Mouse (Mus musculus): ENCODE results near the gene Gm9999. TPM values are rescaled to one million over a fixed set of nuclear protein-coding genes. Genes with fewer than 3 reads are reported as not detected.

The Gm9999 gene
- total RNA-seq, 2 experiments from 2014 or later: not detected

DNA sequence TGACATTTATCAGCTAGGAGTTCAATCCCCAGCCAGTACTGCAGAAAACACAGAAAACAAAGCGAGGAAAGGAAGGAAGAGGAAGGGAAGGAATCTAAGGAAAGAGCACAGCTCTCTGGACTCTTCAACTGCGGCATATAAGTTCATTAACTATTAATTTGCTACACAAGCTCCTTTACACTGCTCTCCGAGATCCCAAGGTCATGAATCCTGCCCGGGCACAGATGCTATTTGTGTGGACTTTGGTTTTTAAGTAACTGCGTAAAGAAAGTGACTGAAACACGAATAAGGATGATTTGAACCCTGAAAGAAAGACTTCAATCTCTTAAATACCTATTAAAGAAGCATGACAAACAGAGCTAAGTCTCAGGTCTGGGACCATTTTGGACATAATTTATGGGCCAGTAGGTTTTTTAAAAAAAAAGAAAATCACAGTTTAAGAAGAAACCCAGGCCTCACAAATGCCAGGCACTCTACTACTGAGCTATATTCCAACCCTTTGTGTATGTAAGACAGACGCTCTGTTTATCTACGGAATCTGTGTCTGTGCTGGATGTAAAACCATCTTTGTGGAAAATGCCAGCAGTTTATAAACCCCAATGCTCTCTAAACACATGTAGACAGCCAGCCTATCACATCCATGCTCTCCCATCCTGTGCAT lies 16.7 kb downstream of the Gm9999 start:
- no peak for DNase-seq (ENCODE audit: low spot score in 2 of 2)

DNA sequence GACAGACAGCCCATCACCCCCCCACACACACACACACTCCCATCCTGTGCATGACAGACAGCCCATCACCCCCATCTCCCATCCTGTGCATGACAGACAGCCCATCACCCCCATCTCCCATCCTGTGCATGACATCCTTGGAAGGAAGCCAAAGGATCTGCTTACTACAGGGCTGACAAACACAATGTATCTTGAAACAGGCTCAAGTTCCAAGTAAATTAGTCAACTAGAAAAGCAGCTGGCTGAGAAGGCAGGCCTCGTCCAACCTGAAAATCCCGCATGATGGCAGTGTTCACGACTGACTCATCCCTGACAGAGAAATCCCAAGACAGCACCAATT lies 17.2 kb downstream of the Gm9999 start:
- DNase-seq (ENCODE audit: low spot score in 2 of 2): peak; percentile 44 to 58

DNA sequence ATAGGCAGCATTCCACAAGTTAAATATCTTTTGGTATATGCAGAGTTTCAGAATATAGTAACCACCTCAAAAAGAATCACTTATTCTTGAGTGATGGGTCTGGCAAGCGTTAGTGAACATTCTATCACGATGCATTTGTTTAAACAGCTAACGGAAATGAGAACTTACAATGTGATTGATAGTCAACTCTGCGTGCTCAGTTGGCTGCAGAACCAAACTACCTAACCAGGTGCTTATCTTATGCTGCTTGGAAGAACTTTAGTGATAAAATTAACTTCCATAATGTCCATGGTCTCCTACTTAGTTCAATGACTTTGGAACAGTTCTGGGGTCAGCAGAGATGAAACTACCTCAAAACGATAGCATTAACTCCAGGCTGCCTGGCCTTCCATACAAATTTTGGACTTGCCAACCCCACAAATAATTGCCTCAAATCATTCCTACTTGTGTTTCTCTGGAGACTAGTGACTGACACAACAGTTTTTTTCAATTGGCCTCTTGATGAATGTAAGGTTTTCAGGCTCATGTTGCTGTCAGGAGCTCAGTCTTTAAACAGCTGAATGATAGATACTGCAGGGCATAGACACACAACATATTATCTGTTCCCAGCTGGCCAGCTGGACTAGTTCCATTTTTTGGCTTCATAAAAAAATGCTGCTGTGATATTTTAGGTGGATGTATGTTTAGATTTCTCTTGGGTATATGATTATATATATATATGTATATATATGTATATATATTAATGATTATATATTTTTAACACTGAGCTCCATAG lies 17.9 kb downstream of the Gm9999 start:
- DNase-seq (ENCODE audit: low spot score in 2 of 2): no peak

DNA sequence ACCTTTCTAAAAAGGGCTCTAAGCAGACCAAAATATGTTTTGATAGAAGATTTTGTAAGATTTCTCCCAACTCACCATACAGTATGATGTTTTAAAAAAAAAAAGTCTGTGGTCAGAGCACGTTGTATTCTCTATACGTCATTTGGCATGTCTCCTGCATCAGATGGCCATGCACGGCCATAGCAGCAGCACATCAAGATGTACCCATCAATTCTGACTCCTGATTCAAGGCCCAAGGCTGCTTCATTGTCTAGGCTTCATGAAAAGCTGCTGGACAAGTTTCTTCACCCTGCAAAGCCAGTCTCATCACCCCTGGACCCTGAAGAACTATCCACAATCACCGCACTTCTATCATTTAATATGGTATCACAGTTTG lies 18.5 kb downstream of the Gm9999 start:
- DNase-seq (ENCODE audit: low spot score in 2 of 2): no peak

DNA sequence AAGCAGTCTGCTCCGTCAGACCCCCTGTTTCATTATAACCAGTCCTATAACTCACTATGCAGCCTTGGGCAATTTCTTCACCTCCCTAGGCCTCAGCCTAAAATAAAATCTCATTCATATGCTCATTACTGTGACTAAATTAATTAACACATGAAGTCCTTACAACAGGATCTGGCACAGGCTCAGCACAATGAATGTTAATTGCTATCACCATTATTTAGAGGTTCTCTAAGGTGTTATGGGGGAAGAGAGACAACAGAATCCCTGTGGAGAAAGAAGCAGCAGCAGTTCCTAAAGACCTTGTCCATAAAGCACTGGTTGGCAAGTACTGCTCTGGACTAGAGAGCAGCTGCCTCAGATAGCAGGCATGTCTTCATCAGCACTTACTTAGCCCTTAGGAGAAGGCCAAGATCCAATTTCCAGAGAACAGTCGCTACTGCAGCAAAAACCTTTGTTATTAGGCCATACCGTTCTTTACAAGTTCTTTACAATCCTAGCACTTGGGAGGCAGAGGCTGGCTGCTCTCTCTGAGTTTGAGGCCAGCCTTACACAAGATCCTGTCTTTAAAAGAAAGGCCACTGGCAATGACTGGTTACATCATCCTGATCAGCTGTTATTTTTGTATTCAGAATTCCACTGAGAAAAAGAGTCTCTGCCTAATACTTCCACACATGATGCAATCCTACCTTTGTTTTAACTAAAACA lies 20.2 kb downstream of the Gm9999 start:
- no peak for DNase-seq (ENCODE audit: low spot score in 2 of 2)

DNA sequence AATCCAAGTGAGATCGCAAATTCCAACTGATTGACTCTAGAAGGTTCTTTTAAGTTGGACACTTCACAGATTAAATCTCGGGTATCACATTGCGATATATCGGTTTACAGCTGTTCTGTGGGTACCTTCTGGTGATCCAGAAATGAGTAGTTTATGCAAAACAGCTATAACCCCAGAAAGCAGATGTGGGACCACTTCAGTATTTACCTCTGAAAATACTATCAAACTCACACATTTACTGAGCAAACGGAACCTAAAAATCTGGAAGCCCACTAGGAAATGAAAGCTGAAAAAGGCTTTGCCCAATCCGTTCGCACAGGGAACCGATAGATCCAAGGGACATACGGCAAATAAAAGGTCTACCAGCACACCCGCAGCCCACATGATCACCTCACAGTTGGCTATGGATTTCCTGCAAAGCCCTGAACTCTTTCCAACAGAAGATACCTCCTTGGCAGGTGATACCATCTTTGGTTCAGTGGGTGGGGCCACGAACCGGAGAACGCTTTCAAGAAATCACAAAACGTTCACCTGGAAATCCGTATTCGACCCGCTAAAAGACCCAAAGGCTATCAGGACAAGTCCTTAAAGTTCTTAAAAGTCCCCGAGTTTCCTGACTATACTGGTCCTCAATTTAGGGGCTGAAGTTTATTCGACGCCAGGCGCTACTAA lies 23.9 kb downstream of the Gm9999 start:
- DNase-seq (ENCODE audit: low spot score in 2 of 2): no peak

DNA sequence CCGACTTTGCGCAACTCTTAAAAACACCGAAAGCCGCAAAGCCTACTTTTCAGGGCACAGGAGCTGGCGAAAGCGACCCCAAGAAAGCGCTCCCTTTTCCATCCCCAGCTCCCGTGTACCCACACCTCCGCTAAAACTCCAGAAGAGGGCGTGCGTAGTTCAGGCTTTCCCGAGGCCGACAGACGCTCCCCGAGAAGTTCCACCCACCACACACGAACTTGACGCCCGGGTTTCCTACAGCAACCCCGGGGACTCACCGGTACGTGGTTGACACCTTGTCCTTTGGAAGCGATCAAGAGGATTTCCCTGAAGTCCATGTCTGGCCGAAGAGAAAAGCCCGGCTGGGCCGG lies 24.4 kb downstream of the Gm9999 start:
- no peak for DNase-seq (ENCODE audit: low spot score in 2 of 2)

DNA sequence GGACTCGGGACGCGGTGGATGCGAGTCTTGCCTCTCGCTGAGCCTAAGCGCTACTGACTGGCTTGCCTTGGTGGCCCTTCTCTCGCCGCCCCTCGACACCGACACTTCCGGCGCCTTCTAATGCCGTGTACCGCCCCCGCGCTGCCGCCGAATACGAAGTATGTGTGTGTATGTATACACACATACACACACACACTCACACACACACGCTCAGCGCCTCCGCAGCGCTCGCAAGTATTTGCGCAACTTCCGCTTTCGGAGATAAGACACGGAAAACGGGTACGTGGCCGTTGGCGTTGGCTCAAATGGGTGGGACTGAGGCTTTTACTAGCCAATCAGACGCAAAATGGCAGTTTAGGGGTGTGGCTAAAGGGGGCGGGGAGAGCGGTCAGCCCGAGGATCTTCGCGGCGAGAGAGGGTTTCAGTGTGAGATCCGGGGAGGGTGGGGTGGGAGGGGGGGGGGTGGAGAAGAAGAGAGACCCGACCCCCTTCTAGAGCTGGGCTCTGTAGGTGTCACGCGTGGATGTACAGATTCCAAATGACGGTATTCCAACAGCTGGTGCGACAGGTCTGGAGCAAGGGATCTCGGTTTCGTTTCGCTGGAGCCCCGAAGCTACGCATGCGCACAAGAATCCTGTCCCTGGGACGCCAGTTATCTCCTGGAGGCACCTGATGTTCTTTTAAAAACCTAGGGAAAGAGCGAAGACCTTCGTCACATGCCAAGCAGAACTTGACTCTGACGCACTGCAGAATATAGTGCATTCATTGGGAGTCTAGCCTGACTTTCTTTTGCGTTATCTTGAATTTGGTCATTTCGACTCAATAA lies 25.0 kb downstream of the Gm9999 start, which contains the start of gene Spty2d1:
Gene Spty2d1, minus strand, starts transcription at position 244 of the 826 bp plus-strand sequence.
- DNase-seq (ENCODE audit: low spot score in 2 of 2): peak; percentile 98 to 100

DNA sequence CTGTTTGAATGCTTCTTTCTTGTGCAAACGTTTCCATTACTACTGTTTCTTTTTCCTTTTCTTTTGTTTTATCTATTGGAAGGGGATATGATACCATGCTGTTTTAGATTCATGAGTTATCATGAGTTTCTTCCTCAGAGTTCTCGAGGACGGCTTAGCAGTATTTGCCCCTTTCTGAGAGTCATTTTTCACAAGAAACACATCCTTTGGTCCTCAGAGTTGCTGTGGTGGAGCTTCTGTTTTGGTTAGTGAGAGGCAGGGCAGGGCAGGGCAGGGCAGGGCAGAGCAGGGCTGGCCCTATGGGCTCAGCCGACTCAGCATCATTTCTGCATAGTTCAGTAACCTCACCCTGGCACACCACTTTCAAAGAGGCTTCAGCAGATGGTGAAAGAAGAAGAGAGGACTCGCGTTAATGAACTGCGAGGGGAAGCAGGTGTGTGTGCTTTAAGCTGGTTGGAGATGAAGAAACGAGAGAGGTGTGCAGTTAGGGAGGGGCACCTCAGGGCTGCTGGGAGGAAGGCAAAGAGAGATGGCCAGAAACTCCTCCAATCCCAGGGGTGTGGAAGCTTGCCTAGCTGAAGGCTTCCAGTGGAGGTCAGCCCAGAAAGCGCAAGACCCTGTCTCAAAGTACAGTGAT lies 29.9 kb downstream of the Gm9999 start:
- DNase-seq (ENCODE audit: low spot score in 2 of 2): no peak

DNA sequence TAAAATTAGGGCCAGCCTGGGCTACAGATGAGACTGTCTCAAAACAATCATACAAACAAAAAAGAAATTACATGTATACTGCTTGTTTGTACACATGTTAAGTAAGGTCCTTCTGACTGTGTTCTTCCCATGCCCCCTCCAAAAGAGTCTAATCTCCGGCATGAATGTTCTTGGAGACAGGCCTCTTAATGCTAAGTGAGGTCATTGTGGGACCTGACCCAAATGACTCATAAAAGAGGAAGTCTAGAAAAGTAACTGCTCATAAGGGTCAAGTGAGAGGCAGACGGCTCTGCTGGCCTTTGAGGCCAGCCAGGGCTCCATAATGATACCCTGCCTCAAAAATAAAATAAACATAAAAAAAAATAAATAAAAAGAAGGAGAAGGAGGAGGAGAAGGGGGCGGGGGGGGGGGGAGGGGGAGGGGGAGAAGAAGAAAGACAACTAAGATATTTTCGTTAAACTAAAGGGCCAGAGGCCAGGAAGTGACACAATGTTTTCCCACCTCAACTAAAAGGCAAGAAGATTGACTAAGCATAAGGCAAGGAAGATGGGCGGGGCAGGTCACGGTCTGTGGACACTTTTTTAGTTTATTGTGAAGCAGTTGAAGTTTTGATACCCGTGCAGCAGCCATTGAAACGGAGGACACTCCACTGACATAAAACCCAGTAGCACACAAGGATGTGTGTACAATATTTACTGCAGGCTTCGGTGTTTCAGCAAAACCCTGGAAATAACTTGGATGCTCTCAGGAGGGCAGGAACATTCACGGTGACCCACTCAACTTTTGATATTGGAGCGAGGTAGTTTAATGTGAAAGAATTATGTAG lies 31.4 kb downstream of the Gm9999 start:
- no peak for DNase-seq (ENCODE audit: low spot score in 2 of 2)

DNA sequence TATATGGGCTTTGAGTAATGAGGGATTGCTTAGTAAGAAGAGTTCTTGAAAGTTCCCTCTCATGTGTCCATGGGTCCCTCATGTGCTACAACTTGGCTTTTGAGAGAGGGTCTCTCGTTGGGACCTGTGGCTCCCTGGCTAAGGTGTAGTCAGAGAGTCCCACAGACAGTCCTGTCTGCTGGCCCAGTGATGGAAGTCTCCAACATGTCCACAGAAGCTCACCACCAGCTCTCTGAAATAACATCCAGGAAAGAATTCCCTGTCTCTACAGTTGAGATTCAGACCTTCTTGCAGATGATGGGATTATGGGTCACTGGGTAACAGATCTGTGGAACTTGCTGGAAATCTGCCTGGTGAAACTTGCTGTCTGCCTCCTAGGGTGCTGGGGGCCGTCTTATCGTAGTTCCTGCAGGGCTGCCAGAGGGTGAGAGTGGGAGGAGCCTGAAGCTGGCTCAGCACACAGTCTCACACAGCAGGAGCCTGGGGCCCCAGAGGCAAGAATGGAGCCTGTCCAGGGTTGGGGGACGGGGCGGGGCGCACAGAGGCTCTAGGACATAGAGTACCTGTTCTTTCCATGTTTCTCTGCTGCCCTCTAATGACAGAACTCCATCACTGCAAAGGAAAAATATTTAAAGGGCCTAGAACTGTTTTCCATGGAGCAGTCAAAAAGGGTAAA lies 32.1 kb downstream of the Gm9999 start:
- DNase-seq (ENCODE audit: low spot score in 2 of 2): peak in 1 of 2 experiments; percentile 88

DNA sequence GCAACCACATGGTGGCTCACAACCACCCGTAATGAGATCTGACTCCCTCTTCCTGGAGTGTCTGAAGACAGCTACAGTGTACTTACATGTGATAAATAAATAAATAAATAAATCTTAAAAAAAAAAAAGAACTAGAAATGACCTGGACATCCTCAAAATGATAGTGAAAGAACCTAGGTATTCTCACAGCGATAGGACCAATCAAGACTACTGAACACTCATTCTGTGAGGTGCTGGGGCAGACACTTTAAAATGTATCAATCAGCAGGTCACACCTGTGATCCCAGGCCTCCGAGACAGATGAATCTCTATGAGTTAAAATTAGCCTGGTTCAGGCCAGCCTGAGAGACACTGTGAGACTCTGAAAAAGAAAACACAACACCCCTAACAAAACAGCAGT lies 33.2 kb downstream of the Gm9999 start:
- DNase-seq (ENCODE audit: low spot score in 2 of 2): no peak

DNA sequence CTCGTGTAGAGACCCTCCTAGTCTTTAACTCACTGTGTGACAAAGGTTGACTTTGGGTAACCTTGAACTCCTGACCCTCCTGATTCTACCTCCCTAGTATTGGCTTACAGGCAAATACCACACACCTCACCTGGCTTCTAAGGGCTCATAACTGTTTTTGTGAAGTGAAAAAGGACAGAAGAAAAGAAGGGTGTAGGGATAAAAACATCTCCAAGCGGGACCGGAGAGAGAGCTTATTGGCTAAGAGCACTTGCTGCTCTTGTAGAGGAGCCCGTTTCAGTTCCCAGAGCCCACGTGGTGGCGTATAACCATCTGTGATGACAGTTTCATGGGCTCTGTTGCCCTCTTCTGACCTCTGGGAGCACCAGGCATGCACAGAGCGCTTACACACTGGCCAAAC lies 33.8 kb downstream of the Gm9999 start:
- DNase-seq (ENCODE audit: low spot score in 2 of 2): no peak

DNA sequence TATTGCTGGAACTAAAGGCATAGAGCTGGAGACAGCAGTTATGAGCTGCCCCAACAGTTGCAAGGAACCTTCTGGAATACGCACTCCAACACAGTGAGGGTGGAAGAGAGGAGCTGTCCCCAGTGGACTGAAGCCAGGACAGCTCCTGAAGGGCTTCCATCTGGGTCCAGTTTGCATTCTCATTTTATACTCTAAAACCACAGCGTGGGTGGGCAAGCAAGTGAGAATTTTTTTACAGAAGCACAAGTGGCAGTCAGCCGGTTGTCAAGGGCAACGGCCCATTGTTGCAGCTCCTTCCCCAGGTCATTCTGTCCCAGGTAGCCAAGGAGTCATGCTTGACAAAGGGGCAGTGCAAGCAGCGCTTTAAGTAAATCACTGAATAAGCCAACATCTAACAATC lies 36.3 kb downstream of the Gm9999 start:
- peak; percentile 53 to 70 for DNase-seq (ENCODE audit: low spot score in 2 of 2)

DNA sequence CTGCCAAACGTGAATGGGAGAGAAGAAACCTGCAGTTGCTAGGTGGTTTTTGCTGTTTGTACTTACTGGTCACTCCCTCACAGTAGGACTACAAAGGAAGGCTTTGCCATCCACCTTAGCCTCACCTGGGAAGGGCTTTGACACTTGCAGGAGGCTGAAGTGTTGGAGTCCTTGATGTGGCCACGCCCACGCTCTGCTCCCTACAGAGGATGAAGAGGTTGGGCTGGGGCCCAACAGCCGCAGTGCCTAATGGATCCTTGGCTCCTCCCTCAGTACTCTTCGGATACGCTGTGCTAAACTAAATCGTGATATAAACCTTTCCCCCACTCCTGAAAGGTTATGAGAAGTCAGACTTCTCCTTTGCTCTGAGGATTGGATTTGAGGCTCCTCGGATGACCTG lies 37.6 kb downstream of the Gm9999 start:
- DNase-seq (ENCODE audit: low spot score in 2 of 2): no peak

DNA sequence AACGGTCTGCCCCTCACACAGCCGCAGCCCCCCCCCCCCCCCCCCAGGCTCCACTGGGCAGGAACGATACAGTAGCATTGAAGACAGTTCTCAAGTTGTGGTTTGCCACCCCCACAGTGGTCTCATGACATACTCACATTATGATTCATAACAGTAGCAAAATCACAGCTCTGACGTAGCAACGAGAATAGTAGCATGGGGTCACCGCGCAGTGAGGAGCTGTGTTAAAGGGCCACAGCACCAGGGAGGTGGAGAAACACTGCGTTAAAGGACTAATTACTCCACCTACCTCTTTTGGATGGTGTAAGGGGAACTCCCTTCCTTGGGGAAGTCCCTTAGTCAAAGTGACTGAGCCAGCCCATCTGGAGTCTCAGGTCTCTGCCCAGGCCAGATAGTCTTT lies 39.1 kb downstream of the Gm9999 start:
- no peak for DNase-seq (ENCODE audit: low spot score in 2 of 2)

DNA sequence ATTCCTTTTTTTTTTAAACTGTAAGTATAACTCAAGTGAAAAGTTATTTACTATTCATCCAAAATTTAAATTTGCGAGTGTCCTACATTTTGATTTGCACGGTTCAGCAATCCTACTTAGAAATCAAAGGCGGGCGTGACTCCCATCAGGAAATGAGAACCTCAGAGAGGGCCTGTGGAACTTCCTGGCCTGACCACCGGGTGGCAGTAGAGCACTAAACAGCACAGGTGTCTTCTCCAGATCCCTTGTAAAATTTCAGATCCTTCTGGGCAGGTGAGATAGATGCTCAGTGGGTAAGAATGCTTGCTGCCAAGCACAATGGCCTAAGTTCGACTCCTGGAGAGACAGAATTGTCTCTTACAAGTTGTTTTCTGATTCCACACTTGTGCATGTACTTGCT lies 40.1 kb downstream of the Gm9999 start:
- DNase-seq (ENCODE audit: low spot score in 2 of 2): peak; percentile 66 to 90

DNA sequence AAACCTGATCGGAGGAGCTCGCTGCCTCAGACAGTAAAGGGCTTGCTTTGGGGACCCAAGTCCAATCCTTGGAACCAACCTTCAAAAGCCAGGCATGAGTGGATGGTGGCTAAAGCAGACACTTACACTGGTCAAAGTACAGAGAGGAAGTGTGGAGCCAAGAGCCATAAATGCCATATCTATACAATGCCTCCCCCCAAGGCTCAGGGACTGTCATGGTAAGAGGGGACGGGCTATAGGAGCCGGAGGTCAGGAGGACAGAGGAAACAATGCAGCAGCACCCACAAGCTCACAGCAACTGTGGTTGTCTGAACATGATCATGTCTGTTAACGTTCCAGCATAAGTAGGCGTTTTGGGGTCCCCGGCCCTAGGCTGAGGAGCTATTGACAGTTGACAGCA lies 41.1 kb downstream of the Gm9999 start:
- no peak for DNase-seq (ENCODE audit: low spot score in 2 of 2)

DNA sequence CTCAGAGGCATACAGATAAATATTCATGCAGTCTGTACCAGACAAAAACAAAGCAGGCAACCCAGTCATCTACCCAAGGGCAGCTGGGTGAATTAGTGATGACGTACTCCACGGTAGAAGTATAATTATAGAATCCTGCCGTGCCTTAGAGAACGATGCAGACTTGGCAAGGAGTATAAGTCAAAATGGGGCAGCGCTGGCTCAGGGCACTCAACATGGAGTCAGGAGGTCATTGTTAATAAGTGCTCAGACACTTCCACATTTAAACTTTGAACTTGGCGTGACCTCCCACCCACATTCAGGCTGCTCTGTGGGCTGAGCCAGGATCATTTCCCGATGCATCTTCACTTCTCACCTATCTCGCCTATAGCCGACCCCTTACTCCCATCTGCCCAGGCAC lies 42.0 kb downstream of the Gm9999 start:
- no peak for DNase-seq (ENCODE audit: low spot score in 2 of 2)

All from layer of hippocampus, adult 18-20 months (tissue).